Mouse (Mus musculus) megakaryocyte, embryonic 14.5 days (primary cell): ENCODE measurements around the gene Smtn. TPM values are rescaled to one million over a fixed set of nuclear protein-coding genes. Genes with fewer than 3 reads are reported as not detected.

Source experiments
- H3K27me3 ChIP-seq: replicated peaks from 2 replicates; pipeline ENCODE3; 2012; ENCODE audit warnings: inconsistent platforms
- H3K36me3 ChIP-seq: replicated peaks from 2 replicates; pipeline ENCODE3; 2012; ENCODE audit warnings: low read length, inconsistent platforms, mixed read lengths
- H3K4me1 ChIP-seq: 2 replicates; pipeline ENCODE4 v1.6.1; 2012; ENCODE audit warnings: inconsistent platforms
- H3K4me3 ChIP-seq: replicated peaks from 2 replicates; pipeline ENCODE3; 2012; ENCODE audit warnings: moderate library complexity, mild to moderate bottlenecking, inconsistent platforms
- H3K9me3 ChIP-seq: 2 replicates; pipeline ENCODE4 v1.6.1; 2012; ENCODE audit warnings: inconsistent platforms
- FLI1 ChIP-seq: IDR thresholded peaks from 2 replicates; pipeline ENCODE4 v1.6.1; 2012; ENCODE audit warnings: low read length, inconsistent platforms, mixed read lengths
- GATA1 ChIP-seq: IDR thresholded peaks from 3 replicates; pipeline ENCODE4 v1.6.1; 2012; ENCODE audit warnings: mixed read lengths, low read length, inconsistent platforms, borderline replicate concordance
- polyA plus RNA-seq: library from polyadenylated mRNA; stranded (reverse); fragments of >175 nt; gene quantifications from 2 replicates; pipeline ENCODE4 v1.2.3, GENCODE M21; 2012; ENCODE audit warnings: low replicate concordance; ENCODE audit not compliant: insufficient read depth

The Smtn gene
- polyA plus RNA-seq, 1 experiment, result 117 TPM

DNA sequence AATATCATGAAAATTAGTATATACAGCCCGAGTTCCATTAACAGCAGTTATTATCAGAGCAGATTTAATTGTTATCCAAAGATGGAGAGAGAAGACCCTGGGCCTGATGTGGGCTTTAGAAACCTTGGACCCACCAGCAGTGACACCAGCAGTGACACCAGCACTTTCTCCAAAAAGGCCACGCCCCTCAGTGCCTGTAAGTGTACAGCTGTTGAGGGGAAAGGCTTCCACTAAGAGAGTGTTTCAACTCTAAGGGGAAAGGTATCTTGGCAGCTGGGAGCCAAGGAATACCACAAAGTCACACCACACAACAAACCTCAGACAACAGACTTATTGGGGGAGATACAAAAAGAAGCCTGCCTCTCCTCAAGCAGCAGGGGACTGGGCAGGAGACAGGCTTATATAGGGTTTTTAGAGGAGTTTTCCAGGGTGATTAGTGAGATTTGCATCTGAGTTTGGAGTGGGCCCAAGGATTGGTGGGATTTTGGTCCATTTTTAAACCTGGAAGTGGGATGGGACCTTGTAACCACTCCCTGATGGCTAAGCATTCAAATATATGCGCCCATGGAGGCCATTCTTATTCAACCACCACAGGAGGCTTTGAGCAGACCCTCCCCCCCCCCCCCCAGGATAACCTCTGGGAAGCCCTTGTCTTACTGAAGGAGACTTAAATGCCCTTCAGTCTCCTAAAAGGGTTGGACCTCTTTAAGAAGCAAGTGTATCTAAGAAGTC lies 8.3 kb upstream of the Smtn start:
- no peak overlapping the region for H3K4me3 ChIP-seq
- H3K4me1 ChIP-seq, result peaks cover 78% of the 10 kb centered on the region
- H3K36me3 ChIP-seq, result peaks cover 4% of the 10 kb centered on the region
- peaks cover 12% of the 10 kb centered on the region for H3K9me3 ChIP-seq
- H3K27me3 ChIP-seq, result no peaks in the 10 kb centered on the region
- TF ChIP-seq GATA1 (no peak), FLI1 (no peak)

DNA sequence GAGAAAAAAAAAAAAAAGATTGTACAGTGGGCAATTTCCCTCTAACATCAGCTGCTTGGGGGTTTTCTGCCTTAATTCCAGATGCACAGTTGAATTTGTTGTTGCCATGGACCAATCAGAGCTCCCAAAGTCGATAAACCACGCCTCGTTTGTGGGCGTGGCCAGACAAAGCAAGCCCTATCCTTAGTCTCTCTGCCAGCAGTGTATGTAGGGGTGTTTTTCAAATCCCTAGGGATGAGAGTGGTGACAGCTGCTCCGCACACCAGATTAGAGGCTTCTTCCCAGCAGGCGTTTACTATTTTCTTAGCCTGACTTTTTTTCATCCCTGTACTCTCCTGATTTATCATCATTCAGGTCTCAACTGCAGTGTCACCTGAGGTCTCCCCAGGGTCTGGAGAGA lies 7.6 kb upstream of the Smtn start:
- no peak overlapping the region for H3K4me3 ChIP-seq
- peaks cover 12% of the 10 kb centered on the region for H3K9me3 ChIP-seq
- peaks cover 4% of the 10 kb centered on the region for H3K36me3 ChIP-seq
- H3K27me3 ChIP-seq, result no peaks in the 10 kb centered on the region
- TF ChIP-seq GATA1 (no peak), FLI1 (no peak)
- peaks cover 84% of the 10 kb centered on the region for H3K4me1 ChIP-seq

DNA sequence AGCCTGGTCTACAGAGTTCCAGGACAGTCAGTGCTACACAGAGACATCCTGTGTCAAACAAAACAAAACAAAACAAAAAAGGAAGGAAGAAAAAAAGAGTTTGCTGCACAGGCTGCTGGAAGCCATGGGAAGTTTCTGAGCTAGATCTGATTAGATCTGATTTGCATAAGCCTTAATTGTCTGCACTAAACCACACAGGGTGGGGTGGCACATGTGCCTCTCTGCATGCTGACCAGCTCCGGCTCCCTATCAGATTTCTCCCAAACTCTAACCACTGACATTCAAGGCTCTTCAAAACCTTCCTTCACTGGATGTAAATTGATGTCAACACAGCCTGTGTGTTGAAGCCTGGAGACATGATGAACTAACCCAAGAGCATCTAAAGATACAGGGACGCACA lies 6.6 kb upstream of the Smtn start:
- Histone ChIP-seq H3K9me3 (peaks cover 12% of the 10 kb centered on the region), H3K4me1 (peaks cover 84% of the 10 kb centered on the region), H3K36me3 (peaks cover 4% of the 10 kb centered on the region), H3K4me3 (no peak overlapping the region), H3K27me3 (no peaks in the 10 kb centered on the region)
- TF ChIP-seq FLI1, result no peak

DNA sequence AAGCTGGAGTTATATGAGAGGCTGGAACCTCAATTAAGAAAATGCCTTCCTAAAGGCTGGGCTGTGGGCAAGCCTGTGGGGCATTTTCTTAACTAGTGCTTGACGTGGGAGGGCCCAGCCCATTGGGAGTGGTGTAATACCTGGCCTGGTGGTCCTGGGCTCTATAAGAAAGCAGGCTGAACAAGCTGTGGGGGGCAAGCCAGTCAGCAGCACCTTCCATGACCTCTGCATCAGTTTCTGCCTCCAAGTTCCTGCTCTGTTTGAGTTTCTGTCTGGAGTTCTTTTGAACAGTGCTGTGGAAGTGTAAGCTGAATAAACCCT lies 5.8 kb upstream of the Smtn start:
- H3K27me3 ChIP-seq, result no peaks in the 10 kb centered on the region
- no peak for TF ChIP-seq GATA1
- TF ChIP-seq FLI1, result no peak
- peaks cover 4% of the 10 kb centered on the region for H3K36me3 ChIP-seq
- peaks cover 12% of the 10 kb centered on the region for H3K9me3 ChIP-seq
- peak overlapping the region; percentile 56 for H3K4me3 ChIP-seq
- H3K4me1 ChIP-seq, result peaks cover 83% of the 10 kb centered on the region

DNA sequence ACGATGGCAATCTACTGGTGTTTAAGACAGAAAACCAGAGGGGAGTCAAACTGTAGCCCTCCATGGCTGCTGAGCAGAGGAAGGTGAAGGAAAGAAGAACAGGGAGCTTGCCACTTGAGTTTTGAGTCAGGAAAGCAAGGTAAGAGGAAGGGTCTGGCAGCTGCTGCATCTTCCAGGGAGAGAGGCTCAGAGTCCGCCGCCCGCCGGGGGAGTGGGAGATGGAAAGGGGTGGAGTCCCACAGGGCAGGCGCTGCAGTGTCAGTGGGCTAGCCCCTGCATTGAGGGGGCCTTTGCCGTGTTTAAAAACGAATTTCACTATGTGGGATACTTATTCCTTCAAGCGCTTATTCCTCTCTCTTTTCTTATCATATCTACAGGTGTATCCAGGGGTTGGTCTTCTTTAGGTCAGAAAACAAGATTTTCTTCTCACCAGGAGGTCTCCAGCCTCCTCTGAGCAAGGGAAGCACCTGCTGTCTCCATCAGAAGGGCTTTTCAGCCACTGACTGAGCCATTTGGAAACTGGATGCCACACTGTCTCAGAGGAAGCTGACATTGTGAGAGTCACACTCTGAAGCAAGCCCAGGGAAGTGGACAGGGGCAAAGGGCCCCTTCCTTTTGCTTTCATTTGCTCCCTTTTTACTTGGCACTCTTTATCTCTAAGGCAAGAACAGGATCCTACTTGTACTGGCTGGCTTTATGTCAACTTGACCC lies 5.3 kb upstream of the Smtn start:
- Histone ChIP-seq H3K9me3 (peaks cover 12% of the 10 kb centered on the region), H3K4me1 (peaks cover 78% of the 10 kb centered on the region), H3K27me3 (no peaks in the 10 kb centered on the region), H3K4me3 (peak overlapping the region; percentile 56), H3K36me3 (peaks cover 4% of the 10 kb centered on the region)
- TF ChIP-seq FLI1 (no peak), GATA1 (no peak; the same call in 2 of the 3 replicates)

DNA sequence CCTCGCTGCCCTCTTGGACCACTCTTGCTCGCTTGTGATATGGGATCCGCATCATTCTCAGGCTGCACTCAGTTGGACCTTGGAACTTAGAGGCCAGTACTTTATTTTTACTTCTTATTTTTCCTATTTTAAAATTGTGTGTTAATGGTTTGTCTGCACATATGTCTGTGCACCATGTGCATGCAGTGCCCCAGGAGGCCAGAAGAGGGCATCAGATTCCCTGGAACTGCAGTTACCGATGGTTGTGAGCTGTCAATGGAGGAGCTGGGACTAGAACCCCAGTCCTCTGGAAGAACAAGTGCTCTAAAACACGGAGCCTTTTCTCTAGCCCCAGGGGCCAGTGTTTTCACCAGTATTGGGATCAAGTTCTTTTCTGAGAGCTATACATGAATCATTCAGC lies 4.0 kb upstream of the Smtn start:
- no peaks in the 10 kb centered on the region for H3K27me3 ChIP-seq

DNA sequence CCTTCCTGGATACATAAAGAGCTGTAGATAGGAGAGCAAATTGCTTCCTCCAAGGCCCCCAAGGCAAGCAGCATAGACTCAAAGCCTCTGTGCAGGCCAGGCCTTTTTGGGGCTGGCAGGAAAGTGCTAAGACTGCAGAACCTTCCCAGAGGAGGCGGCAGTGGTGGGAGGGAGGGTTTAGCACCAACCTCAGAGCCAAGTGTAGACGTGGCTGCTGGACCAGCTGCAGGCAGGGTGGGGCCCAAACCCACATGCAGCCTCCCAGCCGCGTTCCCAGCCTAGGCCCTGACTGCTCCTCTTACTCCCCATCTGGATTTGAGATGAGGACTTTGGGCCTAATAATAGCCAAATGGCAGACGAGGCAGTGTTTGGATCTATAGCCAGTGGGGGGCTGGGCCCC lies 2.6 kb upstream of the Smtn start:
- Histone ChIP-seq H3K36me3 (peaks cover 6% of the 10 kb centered on the region), H3K9me3 (peaks cover 9% of the 10 kb centered on the region), H3K4me3 (no peak overlapping the region), H3K27me3 (no peaks in the 10 kb centered on the region), H3K4me1 (peaks cover 72% of the 10 kb centered on the region)
- no peak for TF ChIP-seq GATA1
- TF ChIP-seq FLI1, result no peak

More for the DNA sequence above, 4.0 kb upstream of the Smtn start:
- TF ChIP-seq FLI1 (no peak), GATA1 (no peak)
- Histone ChIP-seq H3K4me3 (no peak overlapping the region), H3K36me3 (peaks cover 4% of the 10 kb centered on the region), H3K4me1 (peaks cover 76% of the 10 kb centered on the region), H3K9me3 (peaks cover 9% of the 10 kb centered on the region)

DNA sequence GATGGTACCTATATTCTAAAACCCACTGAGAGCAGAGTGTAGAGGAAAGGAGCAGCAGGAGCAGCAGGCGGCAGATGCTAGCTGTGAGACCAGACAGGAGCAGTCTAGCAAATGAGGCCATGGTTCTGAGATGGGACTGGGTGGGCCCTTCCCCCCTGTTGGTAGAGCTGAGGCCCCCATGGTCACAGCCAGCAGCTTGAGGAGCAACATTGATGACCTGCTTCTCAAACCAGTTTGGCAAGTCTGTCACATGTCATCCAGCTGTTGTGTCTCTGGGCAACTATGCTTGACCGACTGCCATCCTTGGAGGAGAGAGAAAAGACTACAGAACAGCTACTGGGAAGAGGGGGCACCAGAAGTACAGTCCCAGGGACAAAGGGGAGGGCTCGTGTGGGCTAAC lies 1.5 kb upstream of the Smtn start:
- Histone ChIP-seq H3K27me3 (no peaks in the 10 kb centered on the region), H3K9me3 (peaks cover 9% of the 10 kb centered on the region), H3K36me3 (peaks cover 17% of the 10 kb centered on the region), H3K4me3 (no peak overlapping the region), H3K4me1 (peaks cover 72% of the 10 kb centered on the region)
- TF ChIP-seq GATA1, result no peak
- no peak for TF ChIP-seq FLI1

DNA sequence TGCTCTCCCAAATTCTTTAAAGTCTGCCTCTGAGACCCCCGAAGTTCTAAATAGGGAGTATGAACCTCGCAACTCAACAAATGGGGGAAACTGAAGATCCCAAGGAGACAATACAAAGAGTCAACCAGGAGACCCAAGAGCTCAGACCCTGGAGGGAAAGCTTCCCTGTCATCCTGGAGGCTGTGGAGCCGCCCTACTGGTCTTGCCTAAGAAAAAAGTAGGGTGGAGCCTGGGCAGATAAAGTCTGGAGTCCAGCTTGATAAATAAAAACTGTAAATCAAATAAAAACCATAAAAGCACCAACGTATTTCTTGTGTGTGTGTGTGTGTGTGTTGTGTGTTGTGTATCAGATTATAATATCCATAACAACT lies 601 bp downstream of the Smtn start:
- Histone ChIP-seq H3K9me3 (peaks cover 7% of the 10 kb centered on the region), H3K4me1 (peaks cover 75% of the 10 kb centered on the region), H3K27me3 (no peaks in the 10 kb centered on the region), H3K36me3 (peaks cover 33% of the 10 kb centered on the region), H3K4me3 (peak overlapping the region; percentile 91)
- TF ChIP-seq FLI1, result no peak
- TF ChIP-seq GATA1, result no peak

DNA sequence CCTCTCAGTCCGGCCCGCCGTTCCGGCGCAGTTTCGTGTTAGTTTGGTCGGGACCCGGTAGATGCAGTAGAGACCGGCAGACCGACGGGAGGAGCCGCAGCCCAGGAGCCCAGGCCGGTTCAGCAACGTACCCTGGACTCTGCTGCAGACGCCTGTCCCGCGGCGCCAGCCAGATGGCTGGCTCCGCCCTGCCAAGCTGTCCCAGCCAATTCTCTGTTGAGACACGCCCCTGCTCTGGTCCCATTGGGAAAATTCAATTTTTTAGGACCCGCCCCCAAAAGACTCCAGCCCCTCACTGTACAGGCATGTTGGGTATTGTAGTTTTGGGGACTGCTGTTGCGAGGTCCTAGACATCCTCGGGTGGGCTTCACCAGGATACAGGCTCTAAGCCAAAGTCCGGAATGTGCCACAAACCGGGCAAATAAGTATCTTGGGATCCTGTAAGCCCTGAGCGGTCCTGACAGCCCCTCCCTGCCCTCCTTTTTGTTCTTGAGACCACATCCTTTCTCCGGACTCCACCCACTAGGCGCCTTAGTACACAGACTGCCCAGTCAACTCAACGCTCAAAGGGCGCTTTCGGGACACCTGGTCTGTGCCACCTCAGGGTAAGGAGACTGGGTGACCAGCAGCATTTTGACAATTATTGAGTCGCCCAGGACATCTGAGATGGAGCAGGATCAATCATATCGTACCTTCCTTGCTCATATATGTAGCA lies 1.1 kb downstream of the Smtn start:
- peaks cover 36% of the 10 kb centered on the region for H3K36me3 ChIP-seq
- TF ChIP-seq FLI1 (no peak), GATA1 (no peak)
- H3K4me1 ChIP-seq, result peaks cover 78% of the 10 kb centered on the region
- peak overlapping the region; percentile 91 for H3K4me3 ChIP-seq
- peaks cover 2% of the 10 kb centered on the region for H3K9me3 ChIP-seq
- H3K27me3 ChIP-seq, result no peaks in the 10 kb centered on the region
